Mouse (Mus musculus) limb, embryonic 14.5 days (tissue): ENCODE measurements at regions not wholly inside any gene's neighbourhood (a gene's known extent, or its start where the extent isn't known, plus 50 kb on each side); places are given as distances from the start of the nearest gene placed in this dataset.

Experiments
- ATAC-seq: fragments of 200-750 bp; cut with Nextera tagmentation; 2 replicates; pipeline ENCODE4 v1.8.0; 2017; ENCODE audit warnings: low read depth, moderate number of reproducible peaks, moderate TSS enrichment; ENCODE audit not compliant: low FRiP score
- DNase-seq: peaks from one replicate; pipeline ENCODE4 v3.0.0-alpha.2; 2015; ENCODE audit warnings: low spot score
- H3K27ac ChIP-seq: fragments of 300-500 bp; sonication (generic); replicated peaks from 2 replicates; pipeline ENCODE4 v1.5.1; 2014; ENCODE audit warnings: low read depth, mild to moderate bottlenecking, low read length, moderate library complexity, mixed read lengths
- H3K27me3 ChIP-seq: fragments of 300-500 bp; sonication (generic); 2 replicates; pipeline ENCODE4 v1.6.1; 2014; ENCODE audit warnings: low read length, mixed read lengths; ENCODE audit not compliant: control insufficient read depth, insufficient read depth
- H3K36me3 ChIP-seq: fragments of 300-500 bp; sonication (generic); 2 replicates; pipeline ENCODE4 v1.6.1; 2014; ENCODE audit warnings: mild to moderate bottlenecking, low read length, moderate library complexity, mixed read lengths; ENCODE audit not compliant: control insufficient read depth, insufficient read depth
- H3K4me1 ChIP-seq: fragments of 300-500 bp; sonication (generic); 2 replicates; pipeline ENCODE4 v1.6.1; 2014; ENCODE audit warnings: antibody characterized with exemption, low read length, mixed read lengths; ENCODE audit not compliant: control insufficient read depth, insufficient read depth
- H3K4me2 ChIP-seq: fragments of 300-500 bp; sonication (generic); replicated peaks from 2 replicates; pipeline ENCODE4 v1.6.1; 2014; ENCODE audit warnings: low read depth, mild to moderate bottlenecking, low read length, moderate library complexity; ENCODE audit not compliant: severe bottlenecking
- H3K4me3 ChIP-seq: fragments of 300-500 bp; sonication (generic); replicated peaks from 2 replicates; pipeline ENCODE4 v1.5.1; 2014; ENCODE audit warnings: low read length
- H3K9ac ChIP-seq: fragments of 300-500 bp; sonication (generic); 2 replicates; pipeline ENCODE4 v1.6.1; 2014; ENCODE audit warnings: mild to moderate bottlenecking, low read depth, low read length, moderate library complexity; ENCODE audit not compliant: severe bottlenecking
- H3K9me3 ChIP-seq: fragments of 300-500 bp; sonication (generic); 2 replicates; pipeline ENCODE4 v1.6.1; 2016; ENCODE audit warnings: low read length; ENCODE audit not compliant: control insufficient read depth
- POLR2A ChIP-seq: fragments of 200-500 bp; IDR thresholded peaks from 2 replicates; pipeline ENCODE4 v1.8.0; 2012; ENCODE audit warnings: inconsistent platforms, mild to moderate bottlenecking, moderate library complexity, borderline replicate concordance; ENCODE audit not compliant: insufficient read depth, insufficient read length; ENCODE audit errors: extremely low read depth
- whole genome bisulfite sequencing: fragments of 180-500 bp; shearing (Covaris S2); extraction: QIAGEN DNeasy Blood & Tissue Kit; methylation state at CpG from one replicate; pipeline ENCODE4 v1.1.7; 2014; 5-methylcytosine and 5-hydroxymethylcytosine counted together

GRCm38 (mm10) chr17:61578895-61579294 is 1302.2 kb downstream of the Efna5 start:
- Histone ChIP-seq H3K9me3 (no peaks in the 10 kb centered on the region), H3K4me1 (no peaks in the 10 kb centered on the region), H3K27ac (no peak overlapping the region), H3K4me3 (no peak overlapping the region), H3K27me3 (no peaks in the 10 kb centered on the region), H3K36me3 (no peaks in the 10 kb centered on the region), H3K4me2 (no peak overlapping the region), H3K9ac (no peak overlapping the region)
- ATAC-seq (no peak), DNase-seq (no peak)
- 68% methylated on average over 3 of the region's 3 CpGs for WGBS
- no peak for TF ChIP-seq POLR2A

- H3K9me3 ChIP-seq, result no peaks in the 10 kb centered on the region
- H3K4me3 ChIP-seq, result no peak overlapping the region
- ATAC-seq, result no peak
- no peak for TF ChIP-seq POLR2A
- no peak overlapping the region for H3K4me2 ChIP-seq
- H3K36me3 ChIP-seq, result no peaks in the 10 kb centered on the region
- 76% methylated on average over 3 of the region's 3 CpGs for WGBS
- DNase-seq, result no peak
- no peaks in the 10 kb centered on the region for H3K27me3 ChIP-seq
- H3K27ac ChIP-seq, result no peak overlapping the region
- no peaks in the 10 kb centered on the region for H3K4me1 ChIP-seq
- H3K9ac ChIP-seq, result no peak overlapping the region
These were observed 1310.2 kb downstream of the Efna5 start for GRCm38 (mm10) chr17:61570933-61571332.
